Mouse (Mus musculus): ENCODE measurements around the gene Ly6g.
"Not testable (repeated sequence)": the region's sequence is repeated elsewhere in the genome, so short reads cannot be mapped to it uniquely, and the experiment has no call there.

The Ly6g gene

DNA sequence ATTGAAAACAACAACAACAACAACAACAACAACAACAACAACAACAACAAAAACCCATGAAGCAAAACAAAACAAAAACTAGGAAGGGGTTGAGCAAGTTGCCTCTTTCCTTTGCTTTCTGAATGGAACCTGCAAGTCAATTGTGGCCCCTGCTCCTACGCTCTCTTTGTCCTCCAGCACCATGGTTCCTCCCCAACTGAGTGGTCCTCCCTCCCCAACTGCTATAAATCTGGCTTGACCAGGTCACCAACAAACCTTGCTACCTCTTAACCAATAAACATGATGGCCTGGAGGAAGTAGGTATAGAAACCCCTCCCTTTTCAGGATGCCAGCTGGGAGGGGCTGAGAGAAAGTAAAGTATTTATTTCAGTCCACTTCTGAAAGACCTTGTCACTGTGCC, at the start of gene Ly6g:
Gene Ly6g, plus strand, starts transcription at position 301 of the 400 bp plus-strand sequence.
- no peak for DNase-seq (ENCODE audit: extremely low read depth, low read depth)

DNA sequence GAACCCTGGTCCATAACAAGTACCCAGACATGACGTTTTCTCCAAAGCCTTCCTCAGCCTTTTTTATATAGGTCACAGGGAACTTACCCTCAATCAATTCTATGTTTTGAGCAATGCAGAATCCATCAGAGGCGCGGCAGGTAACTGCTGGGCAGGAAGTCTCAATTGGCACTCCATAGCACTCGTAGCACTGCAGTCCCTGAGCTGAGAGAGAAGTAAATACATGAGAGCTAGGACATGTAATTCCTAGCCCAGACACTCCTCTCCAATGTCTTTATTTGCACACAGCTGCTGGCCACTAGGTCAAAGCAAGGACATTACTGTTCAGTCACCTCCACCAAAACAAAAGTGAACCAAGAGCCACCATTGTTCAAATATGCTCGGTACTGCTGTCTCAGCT, 44.6 kb upstream of the Ly6g start:
- not testable (repeated sequence) for DNase-seq (ENCODE audit: extremely low read depth, low read depth)

DNA sequence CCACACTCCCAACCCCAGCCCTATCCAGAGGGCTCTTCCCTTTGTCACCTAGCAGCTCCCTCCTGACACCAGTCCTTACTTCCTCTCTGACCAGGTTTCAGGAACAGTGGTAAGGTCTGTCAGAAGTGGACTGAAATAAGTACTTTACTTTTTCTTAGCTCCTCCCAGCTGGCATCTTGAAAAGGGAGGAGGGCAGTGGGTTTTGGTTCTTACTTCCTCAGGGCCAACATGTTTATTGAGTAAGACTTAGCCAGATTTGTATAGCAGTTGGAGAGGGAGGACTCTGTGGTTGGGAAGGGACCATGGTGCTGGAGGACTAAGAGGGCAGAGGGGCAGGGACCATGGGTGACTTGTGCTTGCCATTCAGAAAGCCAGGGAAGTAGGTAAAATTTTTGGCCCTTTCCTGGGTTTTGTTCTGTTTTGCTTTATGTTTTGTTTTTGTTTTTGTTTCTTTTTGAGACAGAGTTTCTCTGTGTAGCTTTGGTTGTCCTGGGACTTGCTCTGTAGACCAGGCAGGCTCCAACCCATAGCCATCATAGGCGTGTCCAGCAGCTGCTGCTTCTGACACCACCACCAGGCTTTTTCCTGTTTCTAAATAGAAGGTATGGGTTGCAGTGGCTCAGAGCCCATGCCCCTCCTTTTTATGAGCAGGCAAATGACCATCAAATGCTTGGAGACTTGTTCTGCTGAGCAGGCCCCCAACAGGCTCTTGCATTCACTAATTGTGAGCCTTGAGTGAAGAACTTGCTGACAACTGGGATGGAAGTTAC, 43.0 kb upstream of the Ly6g start, which contains the start of gene Ly6c2:
Gene Ly6c2, minus strand, starts transcription at position 110 of the 770 bp plus-strand sequence.
- not testable (repeated sequence) for DNase-seq (ENCODE audit: extremely low read depth, low read depth)

DNA sequence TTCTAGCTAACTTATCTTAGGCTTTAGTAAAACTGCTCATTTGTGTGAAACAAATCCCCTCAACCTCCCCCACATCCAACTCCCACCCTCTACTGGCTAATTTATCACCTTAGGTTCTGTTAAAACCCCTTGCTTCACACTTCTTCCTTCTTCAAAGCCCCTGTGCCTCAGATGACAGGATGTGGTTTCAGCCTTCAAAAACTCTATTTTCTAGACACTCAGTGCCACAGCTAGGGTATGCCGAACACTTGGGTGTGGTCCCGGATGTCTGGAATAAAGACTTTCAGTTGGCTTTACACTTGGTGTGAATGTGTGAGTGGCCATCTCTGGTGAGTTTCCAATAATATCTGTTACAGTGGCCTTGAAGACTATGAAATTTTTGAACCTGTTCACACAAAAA, 38.5 kb upstream of the Ly6g start:
- DNase-seq (ENCODE audit: extremely low read depth, low read depth) = no peak

DNA sequence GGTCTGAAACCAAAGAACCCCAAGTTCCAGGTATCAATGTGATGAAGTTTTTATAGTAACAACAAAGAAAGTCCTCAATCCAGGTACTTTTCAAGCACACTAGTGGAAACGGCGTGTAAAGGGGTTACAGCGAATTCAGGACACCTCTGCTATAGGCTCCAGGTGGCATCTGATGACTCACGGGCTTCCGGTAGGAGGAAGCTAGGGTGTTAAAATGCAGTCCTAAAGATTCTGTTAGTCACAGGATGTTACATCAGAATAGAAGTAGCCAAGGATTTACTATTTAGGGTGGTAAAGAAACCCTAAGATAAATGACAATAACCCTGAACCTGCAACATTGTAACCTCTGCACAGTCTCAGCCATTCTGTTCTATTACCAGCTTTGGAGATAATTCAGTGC, 37.6 kb upstream of the Ly6g start:
- DNase-seq (ENCODE audit: extremely low read depth, low read depth) = not testable (repeated sequence)

DNA sequence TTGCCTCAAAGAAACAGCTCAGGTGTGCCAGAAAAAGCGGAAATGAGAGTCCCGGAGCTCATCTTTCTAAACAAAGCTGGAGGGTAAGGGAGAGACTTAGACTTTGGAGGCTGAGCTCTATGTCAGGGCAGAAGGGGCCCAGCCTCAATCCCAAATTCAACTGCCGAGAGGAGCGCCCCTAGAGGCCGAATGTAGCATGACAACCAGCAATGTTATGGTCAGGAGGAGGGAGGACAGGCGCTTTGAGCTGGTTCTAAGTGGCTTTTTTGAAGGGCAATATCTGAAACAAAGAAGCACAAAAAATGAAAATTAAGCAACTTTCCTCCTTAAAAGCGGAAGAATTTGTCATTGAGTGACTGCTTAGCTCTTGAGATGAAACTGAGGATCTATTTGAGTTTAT, 36.3 kb upstream of the Ly6g start:
- peak; percentile 2 for DNase-seq (ENCODE audit: extremely low read depth, low read depth)

DNA sequence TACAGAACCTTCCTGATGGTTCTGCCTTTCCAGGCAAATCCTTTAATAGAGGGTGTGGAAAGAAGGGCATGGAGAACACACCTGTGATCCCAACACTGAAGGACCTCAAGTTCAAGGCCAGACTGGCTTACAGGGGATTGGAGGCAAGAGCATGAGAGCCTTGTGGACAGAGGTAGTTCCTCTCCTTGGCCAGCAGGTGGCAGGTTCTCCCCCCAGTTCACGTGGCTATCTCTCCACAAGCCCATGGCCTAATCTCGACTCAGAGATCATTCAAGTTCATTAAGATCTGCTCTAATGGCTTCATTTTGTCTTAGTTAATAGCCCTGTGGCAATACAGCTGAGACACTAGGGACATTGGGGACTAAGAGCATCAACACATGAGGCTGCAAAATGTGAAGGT, 35.0 kb upstream of the Ly6g start:
- peak; percentile 21 for DNase-seq (ENCODE audit: extremely low read depth, low read depth)

DNA sequence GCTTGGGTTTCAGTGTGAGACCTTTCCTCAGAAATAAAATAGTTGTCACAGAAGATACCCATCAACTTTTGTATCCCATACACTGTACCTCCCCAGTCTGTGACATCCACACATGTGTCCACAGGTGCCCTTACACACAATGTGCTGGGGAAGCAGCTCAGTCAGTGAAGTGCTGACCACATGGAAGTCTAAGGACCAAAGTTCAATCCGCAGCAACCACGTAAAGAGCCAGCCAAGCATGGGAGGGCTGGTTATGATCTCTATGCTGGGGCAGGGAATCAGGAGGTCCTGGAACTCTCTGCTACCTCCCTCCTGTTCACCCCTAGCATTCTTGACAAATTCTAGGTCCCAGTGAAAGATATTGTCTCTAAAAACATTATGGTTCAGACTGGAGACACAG, 22.7 kb upstream of the Ly6g start:
- DNase-seq (ENCODE audit: extremely low read depth, low read depth) = not testable (repeated sequence)

DNA sequence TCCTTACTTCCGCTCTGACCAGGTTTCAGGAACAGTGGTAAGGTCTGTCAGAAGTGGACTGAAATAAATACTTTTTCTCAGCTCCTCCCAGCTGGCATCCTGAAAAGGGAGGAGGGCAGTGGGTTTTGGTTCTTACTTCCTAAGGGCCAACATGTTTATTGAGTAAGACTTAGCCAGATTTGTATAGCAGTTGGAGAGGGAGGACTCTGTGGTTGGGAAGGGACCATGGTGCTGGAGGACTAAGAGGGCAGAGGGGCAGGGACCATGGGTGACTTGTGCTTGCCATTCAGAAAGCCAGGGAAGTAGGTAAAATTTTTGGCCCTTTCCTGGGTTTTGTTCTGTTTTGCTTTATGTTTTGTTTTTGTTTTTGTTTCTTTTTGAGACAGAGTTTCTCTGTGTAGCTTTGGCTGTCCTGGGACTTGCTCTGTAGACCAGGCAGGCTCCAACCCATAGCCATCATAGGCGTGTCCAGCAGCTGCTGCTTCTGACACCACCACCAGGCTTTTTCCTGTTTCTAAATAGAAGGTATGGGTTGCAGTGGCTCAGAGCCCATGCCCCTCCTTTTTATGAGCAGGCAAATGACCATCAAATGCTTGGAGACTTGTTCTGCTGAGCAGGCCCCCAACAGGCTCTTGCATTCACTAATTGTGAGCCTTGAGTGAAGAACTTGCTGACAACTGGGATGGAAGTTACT, 19.8 kb upstream of the Ly6g start:
- not testable (repeated sequence) for DNase-seq (ENCODE audit: extremely low read depth, low read depth)

DNA sequence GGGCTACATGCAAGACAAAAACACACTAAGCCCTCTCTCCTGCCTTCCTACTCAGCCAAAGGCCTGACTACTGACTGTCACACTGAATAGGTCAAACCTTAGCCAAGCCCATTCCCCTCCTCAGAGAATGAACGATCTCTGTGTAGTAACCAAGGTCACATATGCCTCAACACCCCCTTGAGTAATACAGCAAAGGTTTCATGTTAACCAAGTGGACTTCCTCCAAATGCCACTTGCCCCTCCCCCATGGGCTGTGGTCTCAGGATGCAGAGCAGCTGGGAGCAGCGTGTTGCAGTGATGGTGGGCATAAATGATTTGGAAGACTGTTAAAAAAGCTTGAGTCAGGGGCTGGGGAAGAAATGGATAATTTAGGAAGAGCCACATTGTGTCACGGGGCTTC, 17.3 kb upstream of the Ly6g start:
- not testable (repeated sequence) for DNase-seq (ENCODE audit: extremely low read depth, low read depth)

DNA sequence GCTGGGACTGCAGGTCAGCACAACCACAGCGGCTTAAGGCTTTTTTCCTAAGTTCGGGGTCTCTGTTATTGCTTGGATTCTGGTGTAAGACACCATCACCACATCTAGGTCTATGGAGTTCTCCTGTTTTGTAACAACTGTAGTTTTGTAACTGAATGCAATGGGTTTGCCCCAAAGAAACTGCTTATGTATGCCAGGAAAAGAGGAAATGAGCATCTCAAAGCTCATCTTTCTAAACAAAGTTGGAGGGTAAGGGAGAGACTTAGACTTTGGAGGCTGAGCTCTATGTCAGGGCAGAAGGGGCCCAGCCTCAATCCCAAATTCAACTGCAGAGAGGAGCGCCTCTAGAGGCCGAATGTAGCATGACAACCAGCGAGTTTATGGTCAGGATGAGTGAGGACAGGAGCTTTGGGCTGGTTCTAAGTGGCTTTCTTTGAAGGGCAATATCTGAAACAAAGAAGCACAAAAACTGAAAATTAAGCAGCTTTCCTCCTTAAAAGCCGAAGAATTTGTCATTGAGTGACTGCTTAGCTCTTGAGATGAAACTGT, 13.2 kb upstream of the Ly6g start:
- DNase-seq (ENCODE audit: extremely low read depth, low read depth) = not testable (repeated sequence)

DNA sequence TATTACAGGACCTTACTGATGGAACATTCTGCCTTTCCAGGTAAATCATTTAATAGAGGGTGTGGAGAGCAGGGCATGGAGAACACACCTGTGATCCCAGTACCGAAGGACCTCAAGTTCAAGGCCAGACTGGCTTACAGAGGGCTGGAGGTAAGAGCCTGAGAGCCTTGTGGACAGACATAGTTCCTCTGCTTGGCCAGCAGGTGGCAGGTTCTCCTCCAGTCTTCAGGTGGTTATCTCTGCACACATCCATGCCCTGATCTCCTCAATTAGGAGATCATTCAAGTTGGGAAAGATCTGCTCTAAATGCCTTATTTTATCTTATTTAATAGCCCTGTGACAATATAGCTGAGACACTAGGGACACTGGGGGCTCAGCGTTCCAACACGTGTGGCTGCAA, 11.3 kb upstream of the Ly6g start:
- no peak for DNase-seq (ENCODE audit: extremely low read depth, low read depth)

DNA sequence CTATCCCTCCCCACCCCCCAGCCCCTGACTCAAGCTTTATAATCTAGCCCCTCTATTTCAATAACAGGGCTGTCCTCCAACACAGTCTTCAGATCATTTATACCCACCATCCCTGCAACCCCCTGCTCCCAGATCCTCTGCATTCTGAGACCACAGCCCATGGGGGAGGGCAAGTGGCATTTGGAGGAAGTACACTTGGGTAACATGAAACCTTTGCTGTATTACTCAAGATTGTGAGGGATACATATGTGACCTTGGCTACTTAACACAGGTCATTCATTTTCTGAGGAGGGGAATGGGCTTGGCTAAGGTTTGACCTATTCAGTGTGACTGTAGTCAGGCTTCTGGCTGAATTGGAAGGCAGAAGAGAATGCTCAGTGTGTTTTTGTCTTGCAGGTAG, 2.0 kb upstream of the Ly6g start:
- no peak for DNase-seq (ENCODE audit: extremely low read depth, low read depth)

DNA sequence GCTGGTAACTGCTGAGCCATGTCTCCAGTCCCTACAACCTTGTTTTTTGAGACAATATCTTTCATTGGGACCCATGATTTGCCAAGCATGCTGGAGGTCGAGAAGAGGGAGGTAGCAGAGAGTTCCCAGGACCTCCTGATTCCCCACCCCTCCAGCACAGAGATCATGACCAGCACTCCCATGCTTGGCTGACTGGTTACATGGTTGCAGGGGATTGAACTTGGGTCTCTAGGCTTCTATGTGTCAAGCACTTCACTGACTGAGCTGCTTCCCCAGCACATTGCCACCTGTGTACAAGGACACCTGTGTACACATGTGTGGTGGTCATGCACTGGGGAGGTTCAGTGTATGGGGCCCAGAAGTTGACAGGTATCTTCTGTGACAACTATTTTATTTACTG, 2.6 kb downstream of the Ly6g start:
- DNase-seq (ENCODE audit: extremely low read depth, low read depth) = no peak

DNA sequence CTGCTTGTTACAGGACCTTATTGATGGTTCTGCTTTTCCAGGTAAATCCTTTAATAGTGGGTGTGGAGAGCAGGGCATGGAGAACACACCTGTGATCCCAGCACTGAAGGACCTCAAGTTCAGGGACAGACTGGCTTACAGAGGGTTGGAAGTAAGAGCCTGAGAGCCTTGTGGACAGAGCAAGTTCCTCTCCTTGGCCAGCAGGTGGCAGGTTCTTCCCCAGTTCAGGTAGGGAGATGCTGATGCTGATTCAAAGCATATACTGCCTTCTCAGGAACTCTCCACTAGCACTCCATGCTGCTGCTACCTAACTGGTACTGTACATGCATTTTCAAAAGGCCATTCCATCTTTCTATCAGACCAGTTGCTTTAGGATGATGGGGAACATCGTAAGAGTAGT, 20.5 kb downstream of the Ly6g start:
- peak; percentile 3 for DNase-seq (ENCODE audit: extremely low read depth, low read depth)

DNA sequence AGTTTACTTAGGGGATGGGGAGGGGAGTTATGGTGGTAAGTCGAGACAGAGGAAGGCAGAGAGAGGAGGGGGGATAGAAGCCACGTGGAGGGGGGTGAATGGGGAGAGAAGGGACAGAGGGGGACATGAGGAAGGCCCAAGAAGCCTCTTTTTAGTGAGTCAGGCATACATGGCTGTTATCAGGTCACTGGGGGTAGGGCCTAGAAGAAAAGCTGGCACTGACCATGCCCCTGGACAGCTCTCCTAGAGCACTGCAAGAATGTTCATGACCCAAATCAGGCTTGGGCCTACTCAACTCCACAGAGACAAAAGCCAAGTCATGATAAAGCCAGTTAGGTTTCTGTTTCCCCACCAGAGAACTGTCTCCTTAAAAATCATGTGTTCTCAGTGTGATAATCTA, 31.3 kb downstream of the Ly6g start:
- DNase-seq (ENCODE audit: extremely low read depth, low read depth) = no peak

DNA sequence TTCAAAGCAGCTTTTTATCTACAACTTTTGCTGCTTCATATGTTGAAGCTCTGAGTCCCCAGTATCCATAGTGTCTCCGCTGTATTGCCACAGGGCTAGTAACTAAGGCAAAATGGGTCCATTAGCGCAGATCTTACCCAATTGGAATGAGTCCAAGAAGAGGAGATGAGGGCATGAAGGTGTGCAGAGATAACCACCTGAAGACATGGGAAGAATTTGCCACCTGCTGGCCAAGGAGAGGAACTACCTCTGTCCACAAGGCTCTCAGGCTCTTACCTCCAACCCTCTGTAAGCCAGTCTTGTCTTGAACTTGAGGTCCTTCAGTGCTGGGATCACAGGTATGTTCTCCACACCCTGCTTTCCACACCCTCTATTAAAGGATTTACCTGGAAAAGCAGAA, 34.1 kb downstream of the Ly6g start:
- DNase-seq (ENCODE audit: extremely low read depth, low read depth) = no peak

DNA sequence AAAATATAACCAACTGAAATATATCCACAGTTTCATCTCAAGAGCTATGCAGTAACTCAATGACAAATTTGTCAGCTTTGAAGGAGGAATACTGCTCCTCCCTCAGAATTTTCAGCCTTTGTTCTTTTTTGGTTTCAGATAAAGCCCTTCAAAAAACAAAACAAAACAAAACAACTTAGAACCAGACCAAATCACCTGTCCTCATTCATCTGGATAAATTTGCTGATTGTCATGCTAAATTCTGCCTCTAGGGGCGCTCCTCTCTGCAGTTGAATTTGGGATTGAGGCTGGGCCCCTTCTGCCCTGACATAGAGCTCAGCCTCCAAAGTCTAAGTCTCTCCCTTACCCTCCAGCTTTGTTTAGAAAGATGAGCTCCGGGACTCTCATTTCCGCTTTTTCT, 35.5 kb downstream of the Ly6g start:
- DNase-seq (ENCODE audit: extremely low read depth, low read depth) = not testable (repeated sequence)
